Mouse (Mus musculus): ENCODE data around the gene Rnaset2a. TPM values are rescaled to one million over a fixed set of nuclear protein-coding genes. Genes with fewer than 3 reads are reported as not detected.

Rnaset2a gene
- total RNA-seq, 2 experiments from 2014 or later = 19.3 to 22.2 TPM

Other genes starting within 250 kb of the Rnaset2a start
- 1 to 10 TPM; 1.8 to 2.2 TPM for gene Tagap, start 222.1 kb downstream of the Rnaset2a start, total RNA-seq (2021)
- gene Rsph3a, start 202.5 kb downstream of the Rnaset2a start, total RNA-seq (2021) = 10 to 100 TPM; 27.2 to 29.9 TPM
- under 1 TPM in 1 of 2 experiments, not detected in 1; 0.20 TPM for gene Gm49673, start 309 bp downstream of the Rnaset2a start, total RNA-seq (2021)
- gene Fgfr1op, start 17.4 kb upstream of the Rnaset2a start, total RNA-seq (2021) = 10 to 100 TPM; 25.3 to 30.2 TPM
- gene Ccr6, start 87.9 kb upstream of the Rnaset2a start, total RNA-seq (2021) = not detected
- 100 to 1,000 TPM; 157 to 162 TPM for gene Mpc1, start 134.8 kb upstream of the Rnaset2a start, total RNA-seq (2021)
- gene Sft2d1, start 163.0 kb upstream of the Rnaset2a start, total RNA-seq (2021) = 10 to 100 TPM; 25.0 to 29.1 TPM
- under 1 TPM; 0.12 to 0.18 TPM for gene Prr18, start 189.4 kb upstream of the Rnaset2a start, total RNA-seq (2021)
- gene T2, start 207.9 kb upstream of the Rnaset2a start, total RNA-seq (2021) = not detected

Data from gastrocnemius, postnatal 4 days (tissue).